Mouse (Mus musculus) C2C12 (cell line): ENCODE data around the gene Phactr3.

Experiments used
- CEBPB ChIP-seq: IDR thresholded peaks from one replicate; pipeline ENCODE4 v1.6.1; 2011; ENCODE audit warnings: low read depth, mild to moderate bottlenecking, control low read depth, moderate library complexity
- CTCF ChIP-seq: IDR thresholded peaks from one replicate; pipeline ENCODE4 v1.5.1; 2011; ENCODE audit not compliant: control insufficient read depth, insufficient read depth, insufficient read length
- MAX ChIP-seq: IDR thresholded peaks from one replicate; pipeline ENCODE4 v1.6.1; 2011; ENCODE audit warnings: mild to moderate bottlenecking, control low read depth
- MYOG ChIP-seq: IDR thresholded peaks from one replicate; pipeline ENCODE4 v1.6.1; 2011; ENCODE audit not compliant: control insufficient read depth, insufficient read length; ENCODE audit errors: extremely low read depth
- USF1 ChIP-seq: IDR thresholded peaks from one replicate; pipeline ENCODE4 v1.6.1; 2011; ENCODE audit warnings: low read depth, mild to moderate bottlenecking, control low read depth, moderate library complexity

GRCm38 (mm10) chr2:178163981-178164380 lies 45.2 kb downstream of the Phactr3 start:
- TF ChIP-seq MYOG (no peak), CTCF (no peak), USF1 (no peak), MAX (no peak), CEBPB (no peak)
